Mouse (Mus musculus) neural tube, embryonic 15.5 days (tissue): ENCODE data around the gene 1110051M20Rik. TPM values are rescaled to one million over a fixed set of nuclear protein-coding genes. Genes with fewer than 3 reads are reported as not detected.

Experiments
- ATAC-seq: fragments of 200-750 bp; cut with Nextera tagmentation; 2 replicates; pipeline ENCODE4 v1.8.0; 2017; ENCODE audit warnings: mild to moderate bottlenecking, moderate TSS enrichment, moderate library complexity; ENCODE audit not compliant: low FRiP score
- H3K27ac ChIP-seq: fragments of 300-500 bp; sonication (generic); replicated peaks from 2 replicates; pipeline ENCODE4 v1.5.1; 2015; ENCODE audit warnings: mild to moderate bottlenecking, inconsistent platforms
- H3K27me3 ChIP-seq: fragments of 300-500 bp; sonication (generic); replicated peaks from 2 replicates; pipeline ENCODE4 v1.6.1; 2015; ENCODE audit warnings: inconsistent platforms
- H3K36me3 ChIP-seq: fragments of 300-500 bp; sonication (generic); 2 replicates; pipeline ENCODE4 v1.6.1; 2015; ENCODE audit warnings: inconsistent platforms
- H3K4me1 ChIP-seq: fragments of 300-500 bp; sonication (generic); 2 replicates; pipeline ENCODE4 v1.6.1; 2015; ENCODE audit warnings: inconsistent platforms
- H3K4me2 ChIP-seq: fragments of 300-500 bp; sonication (generic); 2 replicates; pipeline ENCODE4 v1.6.1; 2015; ENCODE audit warnings: inconsistent platforms, mild to moderate bottlenecking, moderate library complexity
- H3K4me3 ChIP-seq: fragments of 300-500 bp; sonication (generic); replicated peaks from 2 replicates; pipeline ENCODE4 v1.5.1; 2015; ENCODE audit warnings: mild to moderate bottlenecking, inconsistent platforms
- H3K9ac ChIP-seq: fragments of 300-500 bp; sonication (generic); replicated peaks from 2 replicates; pipeline ENCODE4 v1.6.1; 2015; ENCODE audit warnings: mild to moderate bottlenecking, inconsistent platforms
- H3K9me3 ChIP-seq: fragments of 300-500 bp; sonication (generic); replicated peaks from 2 replicates; pipeline ENCODE4 v1.6.1; 2016; ENCODE audit warnings: inconsistent platforms
- WGBS: fragments of 180-500 bp; shearing (Covaris S2); methylation state at CpG from one replicate; pipeline ENCODE4 v1.1.7; 2015; ENCODE audit warnings: mixed read lengths; 5-methylcytosine and 5-hydroxymethylcytosine counted together
- polyA plus RNA-seq: library from polyadenylated mRNA; unstranded; fragments of >200 nt; fragmentation: Nextera tagmentation; extraction: Ambion mirVana; gene quantifications from 2 replicates; pipeline ENCODE4 v1.2.1, GENCODE M21; 2015

Gene 1110051M20Rik
- polyA plus RNA-seq, 1 experiment from 2014 or later = 141 TPM

GRCm38 (mm10) chr2:91312578-91313311 lies 131.8 kb downstream of the 1110051M20Rik start:
- Histone ChIP-seq H3K27me3 (no peaks in the 10 kb centered on the region), H3K4me2 (no peak overlapping the region), H3K4me1 (peaks cover 4% of the 10 kb centered on the region; the same call in 1 of the 2 replicates), H3K9ac (no peak overlapping the region), H3K36me3 (0 out of 2 replicates have a peak, but pooled peaks cover 4% of the 10 kb centered on the region), H3K4me3 (no peak overlapping the region), H3K27ac (0 out of 2 replicates have a peak overlapping the region, but pooled peaks have one; percentile 19), H3K9me3 (no peaks in the 10 kb centered on the region)
- ATAC-seq = no peak
- 30% methylated on average over 10 of the region's 10 CpGs for WGBS

GRCm38 (mm10) chr2:91309546-91309945 lies 135.0 kb downstream of the 1110051M20Rik start:
- ATAC-seq = no peak
- H3K9me3 ChIP-seq = no peaks in the 10 kb centered on the region
- H3K9ac ChIP-seq = no peak overlapping the region
- H3K27ac ChIP-seq = no peak overlapping the region
- H3K4me1 ChIP-seq = peaks cover 4% of the 10 kb centered on the region; the same call in 1 of the 2 replicates
- 69% methylated on average over 3 of the region's 3 CpGs for WGBS
- H3K4me3 ChIP-seq = no peak overlapping the region
- no peaks in the 10 kb centered on the region for H3K27me3 ChIP-seq
- H3K4me2 ChIP-seq = no peak overlapping the region
- no peaks in the 10 kb centered on the region for H3K36me3 ChIP-seq

GRCm38 (mm10) chr2:91308680-91309079 lies 135.8 kb downstream of the 1110051M20Rik start:
- Histone ChIP-seq H3K9me3 (no peaks in the 10 kb centered on the region), H3K4me1 (peaks cover 4% of the 10 kb centered on the region; the same call in 1 of the 2 replicates), H3K27me3 (no peaks in the 10 kb centered on the region), H3K4me2 (no peak overlapping the region), H3K9ac (no peak overlapping the region), H3K36me3 (0 out of 2 replicates have a peak, but pooled peaks cover 6% of the 10 kb centered on the region), H3K27ac (no peak overlapping the region), H3K4me3 (no peak overlapping the region)
- 54% methylated on average over 5 of the region's 5 CpGs for WGBS
- ATAC-seq = no peak

GRCm38 (mm10) chr2:91306589-91306988 lies 137.9 kb downstream of the 1110051M20Rik start:
- Histone ChIP-seq H3K27ac (no peak overlapping the region), H3K9ac (no peak overlapping the region), H3K4me3 (no peak overlapping the region), H3K9me3 (no peaks in the 10 kb centered on the region), H3K27me3 (no peaks in the 10 kb centered on the region), H3K4me1 (no peaks in the 10 kb centered on the region), H3K36me3 (0 out of 2 replicates have a peak, but pooled peaks cover 9% of the 10 kb centered on the region), H3K4me2 (no peak overlapping the region)
- no peak for ATAC-seq

- no peaks in the 10 kb centered on the region for H3K27me3 ChIP-seq
- no peak for ATAC-seq
- no peaks in the 10 kb centered on the region for H3K9me3 ChIP-seq
- no peak overlapping the region for H3K27ac ChIP-seq
- H3K4me3 ChIP-seq = no peak overlapping the region
- H3K36me3 ChIP-seq = 0 out of 2 replicates have a peak, but pooled peaks cover 9% of the 10 kb centered on the region
- no peak overlapping the region for H3K9ac ChIP-seq
- no peaks in the 10 kb centered on the region for H3K4me1 ChIP-seq
- H3K4me2 ChIP-seq = no peak overlapping the region
- 93% methylated on average over 9 of the region's 9 CpGs for WGBS
These were observed 138.6 kb downstream of the 1110051M20Rik start for GRCm38 (mm10) chr2:91305926-91306325.

- Histone ChIP-seq H3K4me2 (no peak overlapping the region), H3K4me1 (no peaks in the 10 kb centered on the region), H3K27me3 (no peaks in the 10 kb centered on the region), H3K27ac (no peak overlapping the region), H3K36me3 (0 out of 2 replicates have a peak, but pooled peaks cover 9% of the 10 kb centered on the region), H3K4me3 (no peak overlapping the region), H3K9ac (no peak overlapping the region), H3K9me3 (no peaks in the 10 kb centered on the region)
- no peak for ATAC-seq
- 72% methylated on average over 3 of the region's 3 CpGs for WGBS
These were observed 141.7 kb downstream of the 1110051M20Rik start for GRCm38 (mm10) chr2:91302845-91303244.

GRCm38 (mm10) chr2:91301836-91302235 lies 142.7 kb downstream of the 1110051M20Rik start:
- Histone ChIP-seq H3K4me1 (no peaks in the 10 kb centered on the region), H3K4me3 (no peak overlapping the region), H3K4me2 (no peak overlapping the region), H3K27me3 (no peaks in the 10 kb centered on the region), H3K36me3 (0 out of 2 replicates have a peak, but pooled peaks cover 9% of the 10 kb centered on the region), H3K9ac (no peak overlapping the region), H3K9me3 (no peaks in the 10 kb centered on the region), H3K27ac (no peak overlapping the region)
- ATAC-seq = no peak
- 85% methylated on average over 2 of the region's 2 CpGs for WGBS

GRCm38 (mm10) chr2:91300784-91301183 lies 143.7 kb downstream of the 1110051M20Rik start:
- no peak for ATAC-seq
- no peaks in the 10 kb centered on the region for H3K9me3 ChIP-seq
- WGBS = 95% methylated on average over 2 of the region's 2 CpGs

GRCm38 (mm10) chr2:91299156-91299555 lies 145.3 kb downstream of the 1110051M20Rik start:
- no peak overlapping the region for H3K4me2 ChIP-seq
- no peaks in the 10 kb centered on the region for H3K4me1 ChIP-seq
- no peaks in the 10 kb centered on the region for H3K9me3 ChIP-seq
- H3K36me3 ChIP-seq = 0 out of 2 replicates have a peak, but pooled peaks cover 7% of the 10 kb centered on the region
- no peak overlapping the region for H3K27ac ChIP-seq
- H3K4me3 ChIP-seq = no peak overlapping the region
- ATAC-seq = no peak
- H3K27me3 ChIP-seq = no peaks in the 10 kb centered on the region
- no peak overlapping the region for H3K9ac ChIP-seq
- 70% methylated on average over 3 of the region's 3 CpGs for WGBS

More at GRCm38 (mm10) chr2:91300784-91301183, 143.7 kb downstream of the 1110051M20Rik start:
- H3K9ac ChIP-seq = no peak overlapping the region
- H3K27me3 ChIP-seq = no peaks in the 10 kb centered on the region
- no peak overlapping the region for H3K27ac ChIP-seq
- 0 out of 2 replicates have a peak, but pooled peaks cover 9% of the 10 kb centered on the region for H3K36me3 ChIP-seq
- H3K4me1 ChIP-seq = no peaks in the 10 kb centered on the region
- no peak overlapping the region for H3K4me2 ChIP-seq
- H3K4me3 ChIP-seq = no peak overlapping the region

GRCm38 (mm10) chr2:91295895-91296294 lies 148.6 kb downstream of the 1110051M20Rik start:
- H3K9ac ChIP-seq = no peak overlapping the region
- no peaks in the 10 kb centered on the region for H3K36me3 ChIP-seq
- ATAC-seq = no peak
- no peak overlapping the region for H3K4me2 ChIP-seq
- H3K27me3 ChIP-seq = no peaks in the 10 kb centered on the region
- WGBS = 94% methylated on average over 5 of the region's 5 CpGs
- H3K9me3 ChIP-seq = no peaks in the 10 kb centered on the region
- 0 out of 2 replicates have a peak, but pooled peaks cover 6% of the 10 kb centered on the region for H3K4me1 ChIP-seq
- no peak overlapping the region for H3K4me3 ChIP-seq
- H3K27ac ChIP-seq = no peak overlapping the region

GRCm38 (mm10) chr2:91294226-91294625 lies 150.3 kb downstream of the 1110051M20Rik start:
- Histone ChIP-seq H3K36me3 (no peaks in the 10 kb centered on the region), H3K9me3 (no peaks in the 10 kb centered on the region), H3K4me2 (no peak overlapping the region), H3K4me3 (no peak overlapping the region), H3K4me1 (0 out of 2 replicates have a peak, but pooled peaks cover 6% of the 10 kb centered on the region), H3K27ac (no peak overlapping the region), H3K27me3 (no peaks in the 10 kb centered on the region), H3K9ac (no peak overlapping the region)
- 93% methylated on average over 3 of the region's 3 CpGs for WGBS
- no peak for ATAC-seq
